Mouse (Mus musculus) spleen, adult 2 months (tissue): ENCODE measurements around the gene Tmem259.

Source experiments
- CTCF ChIP-seq: fragments of 200-500 bp; IDR thresholded peaks from 2 replicates; pipeline ENCODE4 v1.5.1; 2011; ENCODE audit warnings: mild to moderate bottlenecking, inconsistent platforms; ENCODE audit not compliant: insufficient read depth, insufficient read length, insufficient replicate concordance; ENCODE audit errors: extremely low read depth
- POLR2A ChIP-seq: fragments of 200-500 bp; IDR thresholded peaks from 2 replicates; pipeline ENCODE4 v1.6.1; 2011; ENCODE audit warnings: low read depth, low read length, inconsistent platforms

DNA sequence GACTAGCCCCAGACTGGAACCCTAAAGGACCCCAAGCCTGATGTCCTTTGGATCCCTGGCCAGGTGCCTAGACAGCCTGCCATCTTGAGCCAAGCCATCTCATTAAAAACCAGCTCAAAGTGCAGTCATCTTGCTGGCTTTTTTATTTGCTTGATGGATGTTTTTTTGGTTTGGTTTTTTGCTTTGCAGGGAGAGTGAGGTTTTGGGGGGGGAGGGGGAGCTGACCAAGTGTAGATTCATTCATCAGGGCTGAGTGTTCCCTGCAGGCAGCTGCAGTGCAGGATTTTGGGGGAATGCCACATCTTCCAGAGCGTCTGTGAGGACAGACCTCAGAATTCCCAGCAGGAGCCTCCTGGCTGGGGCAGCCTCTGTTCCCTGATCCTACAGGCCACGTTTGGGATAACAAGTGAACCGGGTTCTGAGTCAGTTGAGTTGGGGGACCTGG lies 15.0 kb downstream of the Tmem259 start:
- TF ChIP-seq CTCF (no peak), POLR2A (no peak)
